Mouse (Mus musculus): ENCODE results near the gene Xrn2. TPM values are rescaled to one million over a fixed set of nuclear protein-coding genes. Genes with fewer than 3 reads are reported as not detected.

Gene Xrn2
- polyA plus RNA-seq (2015; fragmentation: Illumina TruSeq; extraction: RNeasy Lipid Tissue Mini Kit (QIAGEN cat#74804); ENCODE audit: insufficient read depth, low replicate concordance), result 140 TPM

DNA sequence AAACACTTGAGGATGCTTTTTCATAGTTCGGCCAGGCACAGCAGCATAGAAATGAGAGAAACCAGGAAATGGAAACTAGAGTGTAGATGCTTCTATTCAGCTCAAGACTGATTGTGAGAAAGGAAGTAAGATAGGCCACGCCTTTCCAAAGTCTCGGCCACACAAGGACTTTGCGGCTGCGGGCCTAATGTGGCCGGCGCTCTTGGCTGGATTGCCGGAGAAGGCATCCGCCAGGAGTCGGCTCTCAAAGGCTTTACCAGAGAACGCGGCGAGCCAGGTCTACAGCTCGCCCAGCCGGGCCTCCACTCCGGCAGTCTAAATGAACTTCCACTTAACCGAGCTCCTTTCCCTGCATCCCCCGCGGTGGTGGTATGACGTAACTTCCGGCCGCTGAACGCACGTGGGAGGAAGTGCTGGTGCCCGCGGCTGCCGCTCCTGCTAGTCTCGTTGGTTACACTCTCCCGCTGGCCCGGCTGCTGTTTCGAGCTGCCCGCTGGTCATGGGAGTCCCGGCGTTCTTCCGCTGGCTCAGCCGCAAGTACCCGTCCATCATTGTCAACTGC lies at the start of gene Xrn2:
TSS of gene Xrn2 (plus strand) at position 374 of the 562 bp plus-strand sequence.

GRCm38 (mm10) chr2:147085072-147085870 lies 72.5 kb downstream of the Xrn2 start, which contains the start of gene Nkx2-4:
TSS of gene Nkx2-4 (minus strand) at chr2:147085445.

Other genes with a start within 250 kb of the Xrn2 start
- 26.0 TPM for gene Kiz, start 157.1 kb upstream of the Xrn2 start, polyA plus RNA-seq (2015; fragmentation: Illumina TruSeq; extraction: RNeasy Lipid Tissue Mini Kit (QIAGEN cat#74804); ENCODE audit: insufficient read depth, low replicate concordance)
- gene Nkx2-4, start 72.4 kb downstream of the Xrn2 start, polyA plus RNA-seq (2015; fragmentation: Illumina TruSeq; extraction: RNeasy Lipid Tissue Mini Kit (QIAGEN cat#74804); ENCODE audit: insufficient read depth, low replicate concordance), result not detected
- not detected for gene Nkx2-2, start 181.2 kb downstream of the Xrn2 start, polyA plus RNA-seq (2015; fragmentation: Illumina TruSeq; extraction: RNeasy Lipid Tissue Mini Kit (QIAGEN cat#74804); ENCODE audit: insufficient read depth, low replicate concordance)

All from spleen, adult 10 weeks (tissue).